Mouse (Mus musculus) adrenal gland, adult 2 months (tissue): Measurements from ENCODE around the gene Slc12a6. TPM values are rescaled to one million over a fixed set of nuclear protein-coding genes. Genes with fewer than 3 reads are reported as not detected.

ENCODE experiments used
- DNase-seq: peaks from one replicate; pipeline ENCODE4 v3.0.0; 2021
- polyA plus RNA-seq: library from polyadenylated mRNA; depleted of rRNA; stranded (reverse); fragments of >200 nt; gene quantifications from 2 replicates; pipeline ENCODE4 v1.2.3, GENCODE M21; 2012; rRNA removed
- total RNA-seq, 2 experiments: library from RNA; stranded (reverse); gene quantifications; 2 replicates each; pipeline ENCODE4 v1.2.3; 2021

Slc12a6 gene
- total and polyA plus RNA-seq, 3 experiments: 14.5 to 35.1 (median 33.4) TPM

DNA sequence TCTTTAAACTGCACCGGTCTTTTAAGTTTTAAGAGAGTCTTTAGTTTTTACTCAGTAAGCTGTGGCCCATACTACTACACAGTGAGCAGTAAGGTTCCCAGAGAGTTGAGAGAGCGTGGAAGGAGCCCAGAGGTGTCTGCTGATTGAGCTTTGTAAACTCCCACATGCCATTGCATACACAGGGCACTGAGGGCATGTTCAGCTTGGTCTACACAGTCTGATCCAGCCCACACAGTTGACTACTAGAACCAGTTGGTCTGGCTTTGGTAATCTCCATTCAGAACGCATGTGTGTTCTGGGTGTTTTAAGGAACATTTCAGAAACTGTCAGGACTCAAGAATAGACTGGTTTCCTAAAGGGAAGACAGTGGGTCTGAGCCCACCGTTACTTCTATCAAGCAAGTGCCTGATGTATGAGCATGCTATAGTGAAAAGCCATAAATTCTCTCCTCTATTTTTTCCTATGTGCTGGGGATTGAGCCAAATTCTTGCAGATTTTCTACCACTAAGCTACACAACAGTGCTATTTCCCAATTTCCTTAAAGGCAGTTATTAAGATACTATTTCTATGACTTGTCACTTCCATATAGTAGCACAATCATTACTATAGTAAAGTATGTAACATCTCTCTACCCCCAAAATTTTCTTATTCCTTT is 125.8 kb downstream of the Slc12a6 start:
- no peak for DNase-seq

DNA sequence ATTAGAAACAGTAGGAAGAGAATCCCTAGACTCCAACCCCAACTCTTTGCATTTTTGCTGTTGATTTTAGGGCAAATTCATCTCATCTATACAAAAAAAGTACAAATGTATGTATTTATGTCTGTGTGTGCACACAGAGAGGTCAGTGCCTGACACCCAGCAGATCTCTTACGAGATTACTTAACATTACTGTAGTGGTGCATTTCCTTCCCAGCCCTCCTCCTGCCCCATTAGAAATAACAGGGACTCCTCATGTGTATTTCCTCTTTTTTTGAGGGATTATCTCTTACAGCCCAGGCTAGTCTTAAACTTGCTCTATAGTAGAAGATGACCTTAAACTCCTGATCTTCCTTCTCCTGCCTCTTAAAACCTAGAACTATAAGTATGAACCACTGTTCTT is 127.1 kb downstream of the Slc12a6 start:
- DNase-seq: no peak

DNA sequence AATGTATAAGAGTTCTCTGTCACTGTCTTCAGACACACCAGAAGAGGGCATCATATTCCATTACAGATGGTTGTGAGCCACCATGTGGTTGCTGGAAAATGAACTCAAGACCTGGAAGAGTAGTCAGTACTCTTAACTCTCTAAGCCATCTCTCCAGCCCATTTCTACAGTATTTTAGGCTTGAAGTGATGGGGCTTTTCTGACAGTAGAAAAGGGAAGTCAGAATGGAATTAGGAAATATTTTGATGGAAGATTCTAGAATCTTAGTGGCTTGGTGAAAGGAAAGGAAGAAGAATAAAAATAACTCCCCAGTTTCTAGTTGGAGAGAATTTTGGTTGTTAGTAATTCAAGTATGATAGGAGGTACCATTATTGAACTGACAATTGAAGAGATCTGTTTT is 128.3 kb downstream of the Slc12a6 start:
- DNase-seq: no peak

DNA sequence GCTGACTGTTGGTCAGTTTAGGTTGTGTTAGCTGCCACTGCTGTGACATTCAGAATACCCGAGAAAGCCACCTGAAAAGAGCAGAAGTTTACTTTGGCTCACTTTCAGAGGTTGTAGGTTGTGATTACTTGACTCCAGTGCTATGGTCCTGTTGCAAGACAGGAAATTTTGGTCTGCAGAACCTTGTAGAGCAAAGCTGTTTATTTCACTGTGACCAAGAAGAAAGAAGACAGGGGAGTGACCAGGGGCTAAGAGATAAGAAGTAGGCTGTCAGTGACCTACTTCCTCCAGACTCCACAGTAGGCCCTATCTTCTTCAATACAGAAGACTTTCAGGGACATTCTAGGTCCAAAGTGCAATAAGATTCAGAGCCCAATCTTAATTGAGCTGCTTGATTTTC is 131.0 kb downstream of the Slc12a6 start:
- no peak for DNase-seq

DNA sequence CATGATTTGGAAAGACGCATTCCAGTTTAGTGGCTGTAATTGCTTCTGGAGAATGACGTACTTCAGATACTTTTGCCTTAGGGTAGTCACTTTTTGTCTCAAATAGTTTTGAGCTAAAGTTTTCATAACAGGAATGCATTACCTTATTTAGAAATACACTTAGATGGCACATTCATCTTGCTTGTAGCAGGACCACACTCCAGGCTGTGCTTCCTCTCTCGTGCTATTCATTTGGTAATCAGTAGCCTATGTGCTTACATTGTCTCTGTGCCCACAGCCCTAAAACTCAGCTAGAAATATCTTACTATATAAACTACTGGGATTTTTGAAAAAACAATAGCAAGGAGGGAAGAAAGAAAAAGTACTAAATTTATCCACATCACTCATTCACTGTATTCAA is 141.4 kb downstream of the Slc12a6 start:
- DNase-seq: no peak

Other genes with a start within 250 kb of the Slc12a6 start
- not detected for gene Olfr1311, start 241.4 kb upstream of the Slc12a6 start, total RNA-seq
- gene Olfr1311, start 241.4 kb upstream of the Slc12a6 start, polyA plus RNA-seq: not detected in 2 replicates
- not detected for gene Olfr1312, start 215.6 kb upstream of the Slc12a6 start, total RNA-seq
- not detected in 2 replicates for gene Olfr1312, start 215.6 kb upstream of the Slc12a6 start, polyA plus RNA-seq
- gene Olfr1313, start 188.0 kb upstream of the Slc12a6 start, total RNA-seq: not detected
- not detected in 2 replicates for gene Olfr1313, start 188.0 kb upstream of the Slc12a6 start, polyA plus RNA-seq
- gene Olfr1314, start 169.0 kb upstream of the Slc12a6 start, total RNA-seq: not detected
- not detected in 2 replicates for gene Olfr1314, start 169.0 kb upstream of the Slc12a6 start, polyA plus RNA-seq
- not detected for gene Olfr1315-ps1, start 150.4 kb upstream of the Slc12a6 start, total RNA-seq
- gene Olfr1315-ps1, start 150.4 kb upstream of the Slc12a6 start, polyA plus RNA-seq: not detected in 2 replicates
- gene Olfr1316, start 130.8 kb upstream of the Slc12a6 start, total RNA-seq: not detected
- gene Olfr1316, start 130.8 kb upstream of the Slc12a6 start, polyA plus RNA-seq: not detected in 2 replicates
- gene Olfr1317, start 125.5 kb upstream of the Slc12a6 start, total RNA-seq: not detected
- gene Olfr1317, start 125.5 kb upstream of the Slc12a6 start, polyA plus RNA-seq: not detected in 2 replicates
- not detected for gene Olfr1318, start 111.6 kb upstream of the Slc12a6 start, total RNA-seq
- gene Olfr1318, start 111.6 kb upstream of the Slc12a6 start, polyA plus RNA-seq: not detected in 2 replicates
- 1 to 10 TPM; 5.1 to 9.2 TPM for gene Lpcat4, start 26.4 kb upstream of the Slc12a6 start, total RNA-seq
- 18.9 TPM in 2 replicates for gene Lpcat4, start 26.4 kb upstream of the Slc12a6 start, polyA plus RNA-seq
- gene Nutm1, start 6.5 kb upstream of the Slc12a6 start, total RNA-seq: not detected
- not detected in 2 replicates for gene Nutm1, start 6.5 kb upstream of the Slc12a6 start, polyA plus RNA-seq
- 100 to 1,000 TPM; 122 to 167 TPM for gene Nop10, start 3.9 kb upstream of the Slc12a6 start, total RNA-seq
- gene Nop10, start 3.9 kb upstream of the Slc12a6 start, polyA plus RNA-seq: 46.6 and 57.7 TPM in 2 replicates
- under 1 TPM in 1 of 2 experiments, not detected in 1; 0.14 TPM for gene Gm21985, start 489 bp downstream of the Slc12a6 start, total RNA-seq
- not detected in 2 replicates for gene Gm21985, start 489 bp downstream of the Slc12a6 start, polyA plus RNA-seq
- gene Emc4, start 102.2 kb downstream of the Slc12a6 start, total RNA-seq: 10 to 100 TPM; 86.4 to 98.8 TPM
- 71.4 and 74.1 TPM in 2 replicates for gene Emc4, start 102.2 kb downstream of the Slc12a6 start, polyA plus RNA-seq
- 10 to 100 TPM; 10.4 to 10.5 TPM for gene Katnbl1, start 113.4 kb downstream of the Slc12a6 start, total RNA-seq
- gene Katnbl1, start 113.4 kb downstream of the Slc12a6 start, polyA plus RNA-seq: 0.30 and 0.35 TPM in 2 replicates
- 10 to 100 TPM; 29.8 to 36.6 TPM for gene Emc7, start 189.2 kb downstream of the Slc12a6 start, total RNA-seq
- gene Emc7, start 189.2 kb downstream of the Slc12a6 start, polyA plus RNA-seq: 2.9 and 3.4 TPM in 2 replicates
- not detected for gene Chrm5, start 214.9 kb downstream of the Slc12a6 start, total RNA-seq
- gene Chrm5, start 214.9 kb downstream of the Slc12a6 start, polyA plus RNA-seq: not detected in 2 replicates
- gene Aven, start 227.1 kb downstream of the Slc12a6 start, total RNA-seq: 10 to 100 TPM; 17.0 to 21.2 TPM
- 0.98 and 1.0 TPM in 2 replicates for gene Aven, start 227.1 kb downstream of the Slc12a6 start, polyA plus RNA-seq